Mouse (Mus musculus): ENCODE measurements around the gene Mreg.
A peak's percentile ranks its signal among the peaks of the same experiment; 100 is the strongest.

Gene Mreg

GRCm38 (mm10) chr1:72226887-72227481 is 14.9 kb upstream of the Mreg start:
- no peak for DNase-seq (ENCODE audit: extremely low spot score)

DNA sequence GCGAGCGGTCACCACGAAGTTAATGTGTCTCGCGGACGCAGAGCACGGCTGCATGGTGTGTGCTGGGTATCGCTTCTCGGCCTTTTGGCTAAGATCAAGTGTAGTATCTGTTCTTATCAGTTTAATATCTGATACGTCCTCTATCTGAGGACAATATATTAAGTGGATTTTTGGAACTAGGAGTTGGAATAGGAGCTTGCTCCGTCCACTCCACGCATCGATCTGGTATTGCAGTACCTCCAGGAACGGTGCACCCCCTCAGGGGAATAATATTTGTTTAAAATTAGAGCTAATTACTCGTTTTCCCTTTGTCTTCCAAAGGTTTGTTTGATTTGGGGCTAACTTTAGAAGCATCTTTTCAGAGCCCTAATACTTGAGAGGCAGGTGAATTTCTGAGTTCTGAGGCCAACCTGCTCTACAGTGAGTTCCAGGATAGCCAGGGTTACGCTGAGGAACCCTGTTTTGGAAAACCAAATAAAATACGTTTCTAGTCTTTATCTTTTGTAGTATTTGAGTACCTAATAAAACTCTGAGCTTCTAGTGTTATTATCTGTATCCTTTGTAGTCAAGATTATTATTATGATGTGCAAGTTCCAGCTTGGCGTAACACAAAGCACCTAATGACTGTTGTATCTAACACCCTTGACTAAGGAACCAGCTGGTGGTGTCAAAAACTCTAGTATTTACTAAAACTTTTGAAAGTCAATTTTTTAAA is 14.2 kb upstream of the Mreg start:
- peak; percentile 91 for DNase-seq (ENCODE audit: extremely low spot score)

- peak; percentile 89 for DNase-seq (ENCODE audit: extremely low spot score)
Measured at GRCm38 (mm10) chr1:72225720-72226171, 13.6 kb upstream of the Mreg start.

DNA sequence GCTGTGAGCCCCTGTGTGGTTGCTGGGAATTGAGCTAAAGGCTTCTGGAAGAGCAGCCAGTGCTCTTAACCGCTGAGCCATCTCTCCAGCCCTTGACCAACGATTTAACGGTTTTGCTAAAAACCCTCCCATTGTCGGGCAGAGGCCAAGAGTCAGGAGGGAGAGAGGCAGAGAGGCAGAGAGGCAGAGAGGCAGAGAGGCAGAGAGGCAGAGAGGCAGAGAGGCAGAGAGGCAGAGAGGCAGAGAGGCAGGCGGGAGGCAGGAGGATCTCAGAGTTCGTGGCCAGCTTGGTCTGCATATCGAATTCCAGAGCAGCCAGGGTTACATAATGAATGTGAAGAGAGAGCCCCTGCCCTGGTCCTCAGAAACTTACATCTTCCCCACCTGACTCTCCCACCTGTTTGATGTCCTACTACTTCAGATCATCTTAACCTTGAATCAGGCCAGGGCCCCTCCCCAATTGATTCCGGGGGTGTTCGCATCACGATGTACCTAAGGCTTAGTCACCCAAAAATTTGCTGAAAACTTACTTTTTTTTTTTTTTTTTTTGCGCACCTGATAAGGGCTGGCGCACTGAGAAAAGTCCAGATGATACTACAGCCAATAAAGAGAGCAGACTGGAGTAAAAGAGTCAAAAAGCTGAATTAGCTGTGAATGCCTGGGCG is 13.1 kb upstream of the Mreg start:
- no peak for DNase-seq (ENCODE audit: extremely low spot score)

GRCm38 (mm10) chr1:72220008-72220407 is 7.9 kb upstream of the Mreg start:
- no peak for DNase-seq (ENCODE audit: extremely low spot score)

DNA sequence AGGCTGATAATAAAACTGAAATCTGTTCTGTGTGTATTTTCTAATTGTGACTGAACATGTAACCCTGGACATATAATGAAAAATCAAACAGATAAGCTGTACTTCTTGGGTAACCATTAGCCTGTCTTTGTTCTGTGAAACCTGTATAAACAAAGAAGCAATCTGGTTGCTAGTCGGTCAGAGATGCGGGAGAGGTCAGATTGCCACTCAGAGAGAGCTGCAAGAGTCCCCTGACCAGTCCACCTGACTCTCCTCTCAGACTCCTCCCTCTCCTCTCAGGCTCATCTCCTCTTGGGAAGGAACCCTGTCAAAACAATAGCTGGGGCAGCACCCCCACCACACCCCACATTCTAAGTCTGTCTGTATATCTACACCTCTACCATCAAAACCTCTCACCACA is 7.0 kb upstream of the Mreg start:
- no peak for DNase-seq (ENCODE audit: extremely low spot score)

DNA sequence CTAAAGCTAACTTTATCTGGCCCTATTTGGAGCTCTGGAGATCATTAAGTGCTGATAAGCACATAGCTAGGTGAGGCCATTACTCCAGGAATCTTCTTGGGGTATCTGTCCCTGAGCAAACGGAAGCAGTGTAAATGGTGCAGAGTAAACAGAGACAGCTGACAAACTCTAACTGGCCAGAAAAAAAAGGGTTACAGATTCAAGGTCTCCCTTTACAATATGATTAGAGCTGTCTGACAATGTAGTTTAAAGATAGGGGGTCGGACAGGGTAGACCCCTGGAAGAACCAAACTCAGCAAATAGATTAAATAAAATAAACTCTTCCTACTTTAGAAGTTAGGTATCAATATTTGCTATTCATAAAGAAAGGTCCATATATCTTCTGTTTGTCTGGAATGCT is 6.5 kb upstream of the Mreg start:
- DNase-seq (ENCODE audit: extremely low spot score), result no peak

GRCm38 (mm10) chr1:72216761-72217160 is 4.7 kb upstream of the Mreg start:
- no peak for DNase-seq (ENCODE audit: extremely low spot score)

DNA sequence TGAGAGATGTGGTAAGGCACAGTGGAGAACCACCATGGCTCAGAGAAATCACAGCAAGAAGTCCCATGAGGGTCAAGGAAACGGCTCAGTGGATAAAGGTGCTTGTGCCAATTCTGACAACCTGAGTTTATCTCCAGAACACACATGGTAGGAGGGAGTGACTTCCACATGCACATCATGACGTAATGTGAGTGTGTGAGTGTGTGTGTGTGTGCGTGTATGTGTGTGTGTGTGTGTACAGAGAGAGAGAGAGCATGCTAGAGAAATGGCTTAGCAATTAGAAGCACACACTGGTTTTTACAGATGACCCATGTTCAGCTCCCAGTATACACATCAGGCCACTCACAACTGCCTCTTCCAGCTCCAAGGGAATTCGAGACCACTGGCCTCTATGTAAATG is 3.1 kb upstream of the Mreg start:
- DNase-seq (ENCODE audit: extremely low spot score), result no peak

GRCm38 (mm10) chr1:72214470-72214961 is 2.4 kb upstream of the Mreg start:
- DNase-seq (ENCODE audit: extremely low spot score), result no peak

DNA sequence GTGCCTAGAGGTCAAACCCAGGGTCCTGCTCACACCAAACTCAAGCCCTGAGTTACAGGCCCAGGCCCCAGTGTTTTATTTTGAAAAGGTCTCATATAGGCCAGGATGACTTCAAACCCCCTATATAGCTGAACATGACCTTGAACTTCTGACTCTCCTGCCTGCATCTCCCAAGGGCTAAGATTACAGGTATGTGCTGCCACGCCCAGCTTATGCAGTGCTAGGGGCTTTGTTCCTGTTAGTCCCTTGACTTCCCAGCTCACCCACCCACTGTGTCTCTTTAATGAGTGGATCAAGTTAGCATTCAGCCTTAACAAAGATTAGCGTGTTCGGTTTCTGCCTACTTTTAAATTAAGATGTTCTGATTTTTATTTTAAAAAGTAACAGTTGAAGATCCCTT is 1.8 kb upstream of the Mreg start:
- no peak for DNase-seq (ENCODE audit: extremely low spot score)

DNA sequence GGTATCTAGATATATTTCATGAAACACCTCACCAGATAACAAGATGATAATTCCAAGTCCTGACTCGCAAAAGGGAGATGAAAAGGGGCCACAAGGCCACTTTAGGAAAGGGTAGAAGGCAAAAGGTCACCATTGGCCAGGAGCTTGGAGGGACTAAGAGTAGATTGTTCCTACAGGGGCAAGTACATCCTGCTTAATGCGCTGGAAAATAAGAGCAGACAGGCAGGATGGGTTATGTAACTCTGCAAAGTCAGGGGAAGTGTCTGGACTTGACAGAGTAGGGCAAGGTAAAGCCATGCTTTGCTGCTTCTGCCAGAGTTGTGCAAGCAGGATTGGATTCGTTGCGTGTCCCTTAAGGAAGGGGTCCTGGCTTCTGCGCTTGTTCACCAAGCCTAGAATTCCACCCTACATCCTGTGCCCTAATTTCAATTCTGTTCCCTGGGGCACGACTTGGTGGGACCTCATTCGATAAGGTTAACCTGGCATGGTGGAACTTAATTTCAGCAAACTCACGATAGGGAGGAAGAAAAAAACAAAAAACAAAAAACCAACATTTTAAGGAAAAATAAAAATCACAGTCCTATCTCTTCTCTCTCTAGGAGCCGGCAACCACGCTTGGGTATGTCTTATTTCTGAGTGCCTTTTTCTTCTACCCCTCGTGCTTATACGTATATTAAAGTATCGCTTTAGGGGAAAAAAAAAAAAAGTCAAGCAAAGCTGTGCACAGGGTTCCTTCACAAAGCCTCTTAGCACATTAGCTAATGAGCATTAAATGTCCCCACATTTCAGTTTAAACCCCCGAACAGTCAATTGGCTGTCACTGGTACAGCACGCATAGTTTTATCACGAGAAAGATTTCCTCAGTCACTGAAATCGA is 1.1 kb downstream of the Mreg start:
- peak; percentile 25 for DNase-seq (ENCODE audit: extremely low spot score)

DNA sequence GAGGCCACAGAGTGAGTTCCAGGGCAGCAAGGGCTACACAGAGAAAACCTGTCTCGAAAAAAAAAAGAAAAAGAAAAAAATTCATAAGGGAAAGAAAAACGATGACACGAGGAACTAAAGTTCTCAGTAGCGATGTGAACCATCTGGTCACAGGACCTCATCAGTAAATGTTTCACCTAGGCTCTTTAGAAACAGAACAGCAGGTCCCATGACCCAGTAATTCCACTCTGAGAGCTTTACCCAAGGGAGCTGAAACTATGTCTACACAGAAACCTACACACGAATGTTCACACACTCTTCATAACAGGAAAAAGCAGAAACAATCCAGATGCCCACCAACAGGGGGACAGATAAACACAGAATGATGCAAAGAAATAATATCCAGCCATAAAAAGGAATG is 4.0 kb downstream of the Mreg start:
- no peak for DNase-seq (ENCODE audit: extremely low spot score)

DNA sequence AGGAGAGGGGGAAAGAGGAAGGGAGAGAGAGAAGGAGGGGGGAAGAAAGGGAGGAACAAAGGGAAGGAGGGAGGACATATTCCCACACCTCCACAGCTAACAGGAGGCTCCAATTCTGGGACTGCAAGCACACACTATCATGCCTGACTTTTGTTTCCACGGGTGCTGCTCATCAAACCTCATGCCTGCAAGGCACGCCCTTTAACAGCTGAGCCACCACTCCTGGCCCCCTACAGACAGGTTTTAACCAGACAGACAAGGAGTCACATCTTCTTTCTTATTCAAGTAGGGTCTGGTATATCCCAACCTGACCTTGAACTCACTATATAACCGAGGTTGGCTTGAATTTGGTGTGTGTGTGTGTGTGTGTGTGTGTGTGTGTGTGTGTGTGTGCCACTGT is 7.0 kb downstream of the Mreg start:
- no peak for DNase-seq (ENCODE audit: extremely low spot score)

DNA sequence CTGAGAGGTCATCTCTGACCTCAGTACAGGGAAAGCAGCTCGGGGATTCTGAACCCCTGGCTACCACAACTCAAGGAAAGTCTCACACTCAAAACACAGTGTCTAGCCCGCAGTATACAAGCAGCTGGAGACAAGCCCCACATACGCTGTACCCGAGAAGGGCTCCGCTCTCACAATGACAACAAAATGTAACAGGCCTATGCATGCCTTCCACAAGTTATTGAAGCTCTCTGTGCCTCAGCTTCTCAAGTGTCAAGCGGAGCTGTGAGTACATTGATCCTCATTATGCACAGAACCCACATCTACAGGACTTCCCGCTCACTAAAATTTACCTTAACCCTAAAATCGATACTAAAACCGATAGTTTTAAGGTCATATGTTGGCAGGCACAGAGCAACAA is 8.9 kb downstream of the Mreg start:
- no peak for DNase-seq (ENCODE audit: extremely low spot score)

DNA sequence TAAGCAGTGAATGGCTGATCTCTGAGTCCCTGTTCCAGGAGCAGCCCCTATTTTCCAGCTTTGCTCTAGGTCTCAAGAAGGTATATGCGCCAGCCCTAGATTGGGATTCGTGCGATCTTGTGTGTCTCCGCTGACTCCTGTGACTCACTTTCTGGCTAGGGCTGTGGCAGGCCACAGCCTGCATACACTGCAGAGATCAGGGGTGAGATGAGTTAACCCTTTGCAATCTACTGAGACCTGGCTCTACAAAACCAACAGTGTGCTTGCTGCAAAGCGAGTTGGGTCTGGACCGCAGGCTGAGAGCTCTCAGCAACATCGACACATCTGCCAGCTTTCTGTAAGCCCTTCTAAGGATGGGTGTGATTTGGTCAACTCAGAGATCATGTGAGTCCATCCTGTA is 9.4 kb downstream of the Mreg start:
- no peak for DNase-seq (ENCODE audit: extremely low spot score)

DNA sequence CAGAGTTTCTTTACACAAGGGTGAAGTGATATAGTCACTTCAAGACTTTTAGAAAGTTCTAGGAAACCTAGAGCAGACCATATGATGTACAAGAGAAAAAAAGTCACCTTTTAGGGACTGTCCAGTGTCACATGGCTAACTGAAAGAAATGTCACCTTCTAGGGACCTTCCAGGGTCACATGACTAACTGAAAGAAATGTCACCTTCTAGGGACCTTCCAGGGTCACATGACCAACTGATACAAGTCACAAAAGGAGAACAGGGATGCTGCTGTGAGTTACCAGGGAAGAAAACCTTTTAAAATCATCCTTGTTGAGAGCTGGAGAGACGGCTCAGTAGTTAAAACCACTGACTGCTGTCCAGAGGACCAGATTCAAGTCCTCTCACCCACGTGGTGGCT is 10.0 kb downstream of the Mreg start:
- DNase-seq (ENCODE audit: extremely low spot score), result no peak

DNA sequence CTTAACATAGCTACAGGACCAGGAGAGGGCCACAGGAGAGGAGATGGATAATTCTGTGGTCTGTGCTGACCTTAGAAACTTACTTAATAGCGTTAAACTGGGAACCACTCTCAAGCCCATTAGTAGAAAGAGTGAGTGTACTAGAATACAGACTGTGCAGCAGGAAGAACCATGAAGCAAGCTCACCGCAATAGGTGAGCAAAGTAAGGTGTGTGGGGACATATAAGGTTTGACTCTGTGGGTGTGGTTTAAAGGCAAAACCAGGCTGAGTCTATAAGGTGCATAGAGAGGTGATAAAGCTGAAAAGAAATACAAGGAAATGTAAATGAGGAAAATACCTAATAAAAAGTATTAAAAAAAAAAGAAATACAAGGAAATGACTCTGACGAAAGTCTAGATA is 11.0 kb downstream of the Mreg start:
- DNase-seq (ENCODE audit: extremely low spot score), result no peak

- DNase-seq (ENCODE audit: extremely low spot score), result no peak
Measured at GRCm38 (mm10) chr1:72198142-72198806, 13.8 kb downstream of the Mreg start.

- DNase-seq (ENCODE audit: extremely low spot score), result no peak
Measured at GRCm38 (mm10) chr1:72196626-72197359, 15.3 kb downstream of the Mreg start.

DNA sequence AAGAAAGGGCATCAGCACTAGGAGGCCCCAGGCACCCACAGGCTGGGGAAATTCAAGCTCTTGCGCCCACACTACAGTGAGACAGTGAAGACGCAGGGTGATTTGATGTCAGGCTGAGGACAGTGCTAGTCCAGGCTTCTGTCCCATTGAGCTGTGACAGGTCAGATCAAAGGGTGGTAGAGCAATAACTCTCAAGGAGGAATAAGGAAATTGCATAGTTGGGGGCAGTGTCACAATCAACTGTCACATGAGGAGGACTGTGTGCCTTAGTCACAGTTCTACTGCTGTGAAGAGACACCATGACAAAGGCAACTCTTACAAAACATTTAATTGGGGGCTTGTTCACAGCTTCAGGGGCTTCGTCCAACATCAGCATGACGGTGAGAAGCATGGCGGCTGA is 16.0 kb downstream of the Mreg start:
- no peak for DNase-seq (ENCODE audit: extremely low spot score)

Measured in embryo, embryonic 9.5 days (tissue).